Mouse (Mus musculus): ENCODE results near the gene Prkcq. TPM values are rescaled to one million over a fixed set of nuclear protein-coding genes. Genes with fewer than 3 reads are reported as not detected.
"Not testable (repeated sequence)": the region's sequence is repeated elsewhere in the genome, so short reads cannot be mapped to it uniquely, and the experiment has no call there.

Gene Prkcq
- polyA plus RNA-seq, 3 experiments from 2014 or later, result 86.5 to 144 (median 99.9) TPM

DNA sequence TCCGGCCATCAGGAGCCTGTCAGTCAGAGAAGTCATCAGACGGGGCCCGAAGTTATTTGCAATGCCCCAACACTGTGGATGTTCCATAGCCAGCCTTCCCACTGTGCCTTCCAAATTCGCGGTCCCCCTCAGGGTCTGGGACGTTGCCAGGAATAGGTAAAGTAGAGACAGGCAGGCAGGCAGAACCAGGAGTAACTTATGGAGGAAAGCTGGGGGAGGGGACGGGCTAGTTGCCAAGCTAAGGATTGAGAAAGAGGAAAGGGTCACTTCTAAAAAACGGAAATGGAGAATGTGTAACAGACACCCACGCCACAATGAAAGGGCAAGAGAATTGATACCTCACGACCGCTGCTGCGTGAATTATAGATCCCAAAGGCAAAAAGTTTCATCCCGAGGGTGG lies 121.2 kb downstream of the Prkcq start:
- no peak for ATAC-seq

DNA sequence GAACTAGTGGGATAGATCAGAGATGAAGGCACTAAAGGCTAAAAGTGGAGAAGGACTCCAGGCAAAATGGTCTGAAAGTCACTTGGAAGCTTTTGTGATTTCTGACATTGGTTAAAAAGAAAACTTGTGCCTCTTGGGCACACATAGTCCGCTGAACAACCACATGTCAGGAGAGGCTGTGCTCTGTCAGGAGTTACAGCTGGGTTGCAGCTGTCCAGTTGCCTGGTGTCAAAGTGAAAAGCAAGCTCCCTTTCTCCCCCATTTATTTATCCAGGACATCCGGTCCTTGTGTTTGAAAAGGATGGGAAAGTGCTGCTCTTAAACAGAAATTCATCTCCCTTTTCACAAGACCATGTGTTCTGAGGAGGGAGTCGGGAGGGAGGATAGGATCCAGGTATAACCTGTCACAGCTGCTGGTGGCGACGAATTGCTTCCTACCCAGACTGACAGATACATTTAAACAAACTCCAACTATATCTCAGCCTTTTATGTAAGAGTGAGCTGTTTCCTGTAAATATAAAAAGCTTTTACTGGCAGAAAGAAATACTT lies 122.8 kb downstream of the Prkcq start:
- ATAC-seq, result no peak

DNA sequence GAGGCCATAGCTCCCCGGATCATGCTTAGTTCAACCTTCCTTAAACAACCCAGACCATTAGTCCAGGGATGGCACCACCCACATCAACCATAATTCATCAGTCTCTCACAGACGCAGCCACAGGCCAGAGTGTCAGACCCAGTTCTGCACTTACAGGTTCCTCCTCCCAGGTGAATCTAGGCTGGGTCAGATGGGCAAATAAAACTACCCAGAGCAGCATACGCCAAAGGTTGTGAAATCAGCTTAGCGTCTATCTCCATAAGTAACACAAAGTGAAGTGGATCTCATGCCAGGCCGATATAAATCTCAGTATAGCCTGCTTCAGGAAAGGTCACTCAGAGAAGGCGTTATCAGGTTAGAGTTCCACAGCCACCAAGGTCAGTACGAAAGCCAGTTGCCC lies 126.9 kb downstream of the Prkcq start:
- no peak for ATAC-seq

DNA sequence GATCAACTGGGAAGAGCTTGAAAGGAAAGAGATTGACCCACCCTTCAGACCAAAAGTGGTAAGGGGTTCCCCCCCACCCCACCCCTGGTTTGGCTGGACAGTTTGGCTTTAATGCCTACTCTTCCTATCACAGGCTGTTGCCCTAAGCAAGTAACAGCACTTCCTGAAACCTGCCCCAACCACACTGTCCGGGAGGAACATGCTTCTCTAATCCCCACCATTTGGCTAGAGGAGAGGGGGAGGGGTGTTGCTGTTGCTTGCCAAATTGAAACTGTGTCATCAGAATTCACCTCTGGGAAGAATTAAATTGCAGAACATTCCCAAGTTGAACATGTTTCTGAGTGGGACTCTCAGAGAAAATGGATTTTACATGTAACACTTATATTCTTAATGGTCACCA lies 127.5 kb downstream of the Prkcq start:
- no peak for ATAC-seq

DNA sequence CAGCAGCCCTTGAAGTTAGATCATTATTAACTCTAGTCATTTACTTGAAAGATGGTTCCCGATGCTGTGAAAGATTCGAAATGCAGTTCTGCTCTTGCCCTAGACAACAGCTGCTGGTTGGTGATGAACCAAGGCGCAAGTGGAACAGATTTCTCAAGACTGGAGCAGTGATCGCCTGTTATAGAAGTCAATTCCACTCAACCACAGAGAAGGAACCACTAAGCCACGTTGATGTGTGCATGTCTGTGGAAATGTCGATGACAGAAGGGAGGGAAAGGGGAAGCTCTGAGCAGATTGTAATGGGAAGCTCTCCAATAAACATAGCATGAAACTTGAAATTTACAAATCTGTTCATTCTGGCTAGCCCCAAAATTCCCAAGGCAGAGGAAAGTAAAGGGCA lies 128.5 kb downstream of the Prkcq start:
- ATAC-seq, result no peak

DNA sequence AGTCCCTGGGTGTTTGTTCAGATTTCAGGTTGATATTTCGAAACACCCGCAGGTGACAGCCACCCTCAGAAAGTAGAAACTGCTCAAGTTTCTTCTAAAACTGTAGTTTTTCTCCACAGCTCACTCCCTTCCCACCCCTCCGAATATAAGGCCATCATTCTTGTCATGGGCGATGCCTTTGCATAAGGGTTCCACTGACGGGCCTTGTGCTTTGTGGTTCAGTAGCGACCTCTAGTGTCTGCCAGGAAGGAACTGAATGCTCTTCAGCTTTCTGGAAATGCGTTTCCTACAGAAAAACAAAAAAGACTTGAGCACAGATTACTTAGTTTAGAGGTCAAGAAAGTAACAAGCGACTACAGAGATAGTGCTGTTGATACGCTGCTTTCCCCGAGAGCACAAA lies 148.3 kb downstream of the Prkcq start:
- ATAC-seq, result peak; percentile 86

DNA sequence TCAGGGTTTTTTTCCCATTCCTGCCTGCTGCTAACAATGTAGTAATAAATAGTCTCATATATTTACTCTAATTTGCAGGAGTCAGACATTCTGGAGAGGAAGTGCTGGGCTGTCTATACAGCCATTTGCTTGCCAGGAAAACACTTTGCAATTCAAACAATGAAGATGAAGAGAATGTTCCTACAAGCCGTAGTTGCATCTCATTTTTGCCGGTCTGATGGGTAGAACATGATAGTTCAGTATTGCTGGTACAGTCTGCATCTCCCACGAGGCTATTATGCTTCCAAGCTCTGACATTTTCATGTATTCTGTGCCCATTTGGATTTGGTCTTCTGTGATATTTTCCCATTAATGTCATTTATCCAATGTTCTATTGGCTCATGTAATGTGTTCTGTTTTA lies 150.5 kb downstream of the Prkcq start:
- no peak for ATAC-seq

DNA sequence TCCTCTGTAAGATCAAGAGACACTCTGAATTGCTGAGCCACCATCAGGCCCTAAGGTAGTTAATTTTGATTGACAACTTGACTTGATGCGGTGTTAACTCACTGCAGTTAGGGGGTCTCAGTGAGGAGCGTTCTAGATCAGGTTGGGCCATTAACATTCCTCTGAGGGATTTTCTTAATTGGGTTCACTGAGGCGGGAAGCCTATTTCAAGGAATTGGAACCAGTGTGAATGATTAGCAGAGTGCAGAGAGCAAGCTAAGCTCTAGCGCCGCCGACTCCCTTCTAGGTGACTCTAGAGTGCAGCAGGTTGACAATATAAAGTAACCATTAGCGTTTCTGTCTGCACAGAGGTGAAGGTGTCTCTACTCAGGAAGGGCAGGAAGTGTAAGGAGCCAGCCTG lies 155.4 kb downstream of the Prkcq start:
- ATAC-seq, result no peak

DNA sequence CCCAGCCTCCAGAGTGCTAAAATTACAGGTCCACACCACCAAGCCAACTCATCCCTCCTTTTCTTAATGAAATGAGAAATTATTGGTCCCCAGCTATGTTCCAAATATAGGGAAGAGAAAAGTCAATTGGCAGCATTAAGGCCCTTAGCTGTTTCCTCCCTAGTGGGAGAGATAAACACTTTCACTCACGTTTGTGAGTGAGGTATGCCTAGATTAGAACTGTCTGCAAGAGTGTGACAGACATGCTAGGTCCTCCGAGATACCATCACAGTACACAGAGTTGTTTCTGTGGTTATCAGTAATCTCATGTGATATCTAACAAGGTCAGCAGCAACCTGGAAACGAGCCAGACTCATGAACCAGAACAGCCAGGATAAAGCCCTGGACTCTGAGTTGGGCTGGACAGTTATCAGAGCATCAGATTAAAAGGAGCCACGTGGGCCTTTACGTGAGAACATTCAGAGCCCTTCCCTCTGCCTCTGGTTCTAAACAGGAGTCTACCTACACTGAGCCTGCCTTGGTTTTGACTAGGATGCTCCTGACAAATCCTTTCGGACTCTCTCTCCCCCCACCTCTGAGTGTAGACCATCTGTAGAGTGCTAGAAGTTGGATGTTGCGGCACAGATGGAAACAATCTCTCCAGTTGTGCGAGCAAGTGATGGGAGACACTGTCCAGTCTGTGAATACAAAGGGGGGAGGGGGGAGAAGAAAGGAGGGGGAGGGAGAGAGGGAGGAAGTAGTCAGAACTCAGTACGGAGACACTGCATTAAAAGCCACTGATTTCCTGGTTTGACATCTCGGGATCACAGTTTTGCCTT lies 157.7 kb downstream of the Prkcq start:
- ATAC-seq, result no peak

DNA sequence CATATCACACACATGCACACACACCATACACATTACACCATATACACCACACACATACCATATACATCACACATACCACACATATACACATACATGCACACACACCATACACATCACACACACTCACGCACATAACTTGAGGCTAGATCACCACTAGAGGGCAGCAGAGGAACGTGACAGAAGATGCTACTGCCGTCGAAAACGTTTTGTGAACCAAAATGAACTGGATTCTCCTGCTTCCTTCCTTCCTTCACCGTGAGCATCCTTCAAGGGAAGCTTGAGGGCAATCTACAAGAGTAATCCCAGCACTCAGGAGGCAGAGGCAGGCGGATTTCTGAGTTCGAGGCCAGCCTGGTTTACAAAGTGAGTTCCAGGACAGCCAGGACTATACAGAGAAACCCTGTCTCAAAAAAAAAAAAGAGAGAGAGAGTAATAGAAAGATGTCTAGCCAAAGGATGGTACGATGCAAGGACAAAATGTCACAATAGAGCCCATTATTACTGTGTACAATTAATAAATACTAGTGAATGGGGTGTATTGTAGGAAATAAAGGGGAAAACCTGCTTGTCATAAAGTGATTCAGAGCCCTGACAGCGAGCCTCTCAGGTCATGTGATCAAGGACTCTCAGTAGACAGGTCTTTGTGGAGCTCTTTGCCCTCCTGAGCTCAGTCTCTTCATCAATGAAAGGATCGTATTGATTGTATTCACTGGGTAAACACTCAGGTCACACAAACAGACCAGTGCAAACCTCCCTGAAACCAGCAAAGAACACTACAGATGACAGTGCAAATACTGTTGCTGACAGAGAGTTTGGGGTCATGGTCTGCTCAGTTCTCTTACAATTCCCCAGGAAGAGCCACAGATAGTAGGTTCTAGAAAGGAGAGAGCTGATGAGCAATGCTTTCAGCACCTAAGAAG lies 159.9 kb downstream of the Prkcq start:
- ATAC-seq, result peak; percentile 85

DNA sequence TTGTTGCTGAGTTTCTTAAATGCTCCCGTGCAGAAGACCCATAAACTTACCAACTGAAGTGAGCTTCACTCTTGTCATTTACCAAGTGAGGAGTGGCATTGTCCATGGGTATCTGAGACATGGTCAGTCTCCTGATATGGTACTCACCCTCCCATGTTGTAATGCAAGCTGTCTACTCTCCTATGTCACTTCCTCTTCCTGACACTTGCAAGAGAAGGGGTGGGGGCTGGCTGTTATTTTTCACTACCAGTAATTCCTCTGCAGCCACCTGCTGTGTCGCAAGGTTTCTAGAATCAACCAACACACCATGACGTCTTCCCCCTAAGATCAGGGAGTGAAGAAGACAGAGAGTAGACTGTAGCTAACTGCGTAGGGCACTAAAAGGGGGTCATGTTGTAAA lies 160.6 kb downstream of the Prkcq start:
- ATAC-seq, result peak; percentile 39

DNA sequence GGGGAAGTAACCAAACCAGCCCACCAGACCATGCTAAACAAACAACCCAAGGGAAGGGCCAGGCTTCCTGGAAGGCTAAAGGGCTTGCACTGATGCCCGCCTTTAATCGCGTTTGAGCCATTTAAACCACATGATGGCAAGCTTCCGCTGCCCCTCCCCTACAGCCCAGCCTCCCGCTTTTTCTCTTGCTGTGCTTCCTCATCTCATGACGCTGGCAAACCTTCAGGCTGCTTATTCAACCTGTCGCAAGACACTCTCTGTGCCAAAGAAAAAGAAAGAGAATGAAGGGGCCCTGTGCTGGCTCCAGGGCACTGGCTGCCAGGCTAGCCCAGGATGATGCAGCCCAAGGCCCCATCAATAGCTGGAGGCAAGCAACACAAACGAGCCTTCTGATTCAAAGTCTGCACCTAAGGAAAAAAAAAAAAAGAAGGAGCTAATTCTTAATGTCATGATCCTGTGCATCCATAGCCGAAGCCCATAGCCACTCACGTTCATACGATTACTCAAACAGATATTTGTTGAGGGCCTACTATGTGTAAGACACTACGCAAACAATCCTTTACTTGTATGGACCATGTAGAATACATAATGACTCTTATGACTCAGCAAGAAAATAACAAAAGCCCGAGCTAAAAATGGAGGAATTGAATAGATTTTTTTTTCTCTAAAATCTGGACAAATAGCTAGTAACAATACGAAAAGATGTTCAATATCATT lies 161.6 kb downstream of the Prkcq start:
- peak; percentile 15 for ATAC-seq

DNA sequence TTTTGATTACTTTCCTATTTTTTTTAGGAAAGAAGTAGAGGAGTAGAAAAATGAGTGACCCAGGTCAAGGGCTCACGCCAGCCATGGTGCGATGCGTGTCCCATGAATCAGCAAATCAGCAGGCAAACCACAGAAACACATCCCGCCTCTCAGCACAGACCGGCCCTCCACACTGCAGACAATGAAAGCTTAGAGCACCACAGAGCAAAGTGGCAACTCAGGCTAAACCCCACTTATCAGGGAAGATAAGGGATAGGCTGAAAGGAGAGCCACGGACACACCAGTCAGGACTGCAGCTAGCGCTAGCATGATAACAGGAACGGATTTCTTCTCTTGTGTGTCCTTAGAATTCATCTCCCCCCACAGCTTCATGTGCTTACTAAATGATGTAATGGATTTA lies 164.4 kb downstream of the Prkcq start:
- no peak for ATAC-seq

DNA sequence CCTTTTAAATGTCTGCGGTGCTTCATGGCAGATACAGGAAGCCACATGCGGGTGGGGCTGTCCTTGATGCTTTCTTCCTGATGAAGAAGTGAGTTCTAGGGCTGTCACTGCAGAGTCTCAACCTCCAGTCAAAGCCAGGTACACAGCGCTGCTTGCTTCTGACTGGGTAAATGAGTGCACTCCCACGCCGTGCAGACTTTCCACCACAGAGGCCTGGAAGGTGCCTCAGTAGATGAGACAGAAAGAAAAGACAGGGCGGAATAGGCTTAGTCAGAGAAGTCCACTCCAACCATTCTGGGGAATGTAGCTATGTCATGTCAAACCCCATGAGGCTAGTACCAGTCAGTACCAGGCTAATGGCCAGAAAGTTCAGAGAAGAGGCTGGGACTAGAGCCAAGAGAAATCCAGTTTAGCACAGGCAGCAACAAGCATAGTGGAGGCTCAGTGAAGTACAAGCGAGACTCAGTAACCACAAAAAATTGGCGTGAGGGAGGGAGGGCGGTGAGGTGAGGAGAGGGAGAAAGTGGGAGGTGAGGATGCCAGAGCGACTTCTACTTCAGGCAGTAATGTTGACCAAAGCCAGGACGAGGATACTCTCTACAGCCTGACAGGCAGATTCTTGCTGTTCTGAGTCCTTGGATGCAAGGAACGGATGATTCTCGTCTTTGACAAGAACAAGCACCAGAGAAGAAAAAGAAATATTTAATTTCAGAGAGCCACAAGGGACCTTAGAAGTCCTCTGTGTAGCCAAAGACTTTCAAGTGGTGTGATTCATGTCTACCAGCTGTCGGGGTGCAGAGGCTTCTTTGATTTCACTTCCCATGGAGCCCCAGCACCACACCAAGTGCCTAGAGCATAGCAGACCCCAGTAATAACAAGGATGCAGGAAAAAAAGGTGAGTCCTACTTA lies 167.3 kb downstream of the Prkcq start:
- peak; percentile 95 for ATAC-seq

DNA sequence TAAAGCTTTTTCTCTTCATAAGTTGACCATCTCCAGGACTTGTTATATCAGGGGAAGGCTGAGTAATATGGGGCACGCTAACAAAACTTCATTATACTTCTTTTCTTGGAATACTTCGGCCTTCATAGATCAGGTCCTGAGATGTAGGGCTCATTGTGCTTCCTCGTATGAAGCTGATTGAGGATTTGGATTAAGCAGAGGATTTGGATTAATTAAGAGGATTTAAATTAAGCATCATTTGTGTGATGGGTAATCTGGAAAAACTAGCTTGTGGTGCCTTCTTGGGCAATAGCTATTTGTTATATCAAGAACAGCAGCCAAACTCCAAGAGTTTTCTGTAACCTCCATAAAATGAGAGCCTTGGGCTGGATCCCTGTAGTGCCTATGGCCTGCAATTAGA lies 172.8 kb downstream of the Prkcq start:
- no peak for ATAC-seq

DNA sequence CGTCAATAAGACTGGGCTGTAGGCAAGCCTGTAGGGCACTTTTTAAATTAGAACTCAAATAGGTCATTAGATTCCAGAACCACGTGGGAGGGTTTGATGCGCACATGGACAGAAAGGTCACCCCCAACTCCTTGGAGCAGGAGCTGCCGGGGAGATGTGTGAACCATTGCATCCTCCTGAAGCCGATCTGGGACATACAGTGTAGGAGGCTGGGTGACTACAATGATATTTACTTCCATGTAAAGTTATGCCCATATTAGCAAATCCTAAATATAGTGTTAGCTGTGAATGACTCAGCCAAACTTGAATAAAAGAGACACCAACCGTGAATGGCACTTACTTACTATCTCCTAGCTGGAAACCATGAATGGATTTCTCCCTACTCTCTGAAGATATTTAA lies 174.5 kb downstream of the Prkcq start:
- ATAC-seq, result not testable (repeated sequence)

DNA sequence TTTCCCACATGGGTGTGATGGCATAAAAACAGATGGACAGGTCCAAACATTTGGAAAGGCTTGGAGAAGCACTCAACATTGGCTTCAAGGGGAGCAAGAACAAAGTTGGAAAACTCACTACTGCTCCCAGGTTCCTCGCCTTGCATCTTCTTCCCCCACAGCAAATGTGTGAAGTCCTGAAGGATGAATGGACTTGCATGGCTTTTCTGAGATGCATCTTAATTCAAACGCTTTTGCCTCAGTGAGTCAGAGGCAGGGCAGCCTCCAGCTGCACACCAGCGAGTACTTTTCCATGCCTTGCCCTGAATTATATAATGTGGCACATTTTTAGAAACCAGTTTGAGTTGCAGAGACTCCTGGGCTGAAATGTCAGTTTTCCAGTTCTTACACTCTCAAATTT lies 175.9 kb downstream of the Prkcq start:
- ATAC-seq, result no peak

Data from inflammation-experienced regulatory T-cells, adult 6 months (primary cell).